Mouse (Mus musculus) ES-Bruce4 (cell line): ENCODE measurements around the gene Jdp2. TPM values are rescaled to one million over a fixed set of nuclear protein-coding genes. Genes with fewer than 3 reads are reported as not detected.

Source experiments
- H3K27ac ChIP-seq: 2 replicates; pipeline ENCODE4 v1.5.1; 2012; ENCODE audit warnings: low read length, inconsistent platforms; ENCODE audit not compliant: insufficient read depth
- H3K27me3 ChIP-seq: 2 replicates; pipeline ENCODE4 v1.6.1; 2012; ENCODE audit warnings: mild to moderate bottlenecking, low read length, inconsistent platforms; ENCODE audit not compliant: control insufficient read depth, poor library complexity, insufficient read depth, severe bottlenecking
- H3K36me3 ChIP-seq: 2 replicates; pipeline ENCODE4 v1.6.1; 2012; ENCODE audit warnings: inconsistent platforms, mild to moderate bottlenecking, low read length, moderate library complexity; ENCODE audit not compliant: control insufficient read depth, poor library complexity, insufficient read depth, severe bottlenecking
- H3K4me1 ChIP-seq: one replicate; pipeline ENCODE4 v1.8.1; 2011; ENCODE audit warnings: low read length; ENCODE audit not compliant: control insufficient read depth, insufficient read depth
- H3K4me3 ChIP-seq: 2 replicates; pipeline ENCODE4 v1.5.1; 2011; ENCODE audit warnings: low read depth, mild to moderate bottlenecking, low read length
- H3K9ac ChIP-seq: 2 replicates; pipeline ENCODE4 v1.6.1; 2012; ENCODE audit warnings: low read depth, mild to moderate bottlenecking, inconsistent platforms; ENCODE audit not compliant: poor library complexity, severe bottlenecking
- H3K9me3 ChIP-seq: replicated peaks from 2 replicates; pipeline ENCODE4 v1.6.1; 2012; ENCODE audit warnings: mild to moderate bottlenecking, low read length, inconsistent platforms; ENCODE audit not compliant: control insufficient read depth, poor library complexity, insufficient read depth, severe bottlenecking
- CTCF ChIP-seq: IDR thresholded peaks from one replicate; pipeline ENCODE4 v1.8.1; 2011; ENCODE audit warnings: low read depth, low read length
- EP300 ChIP-seq: IDR thresholded peaks from 2 replicates; pipeline ENCODE4 v1.6.1; 2011; ENCODE audit warnings: low read depth, low read length; ENCODE audit not compliant: insufficient read depth
- POLR2A ChIP-seq: IDR thresholded peaks from one replicate; pipeline ENCODE4 v1.8.1; 2011; ENCODE audit warnings: low read length; ENCODE audit not compliant: insufficient read depth
- polyA plus RNA-seq: library from polyadenylated mRNA; stranded (reverse); fragments of >200 nt; gene quantifications from 2 replicates; pipeline ENCODE4 v1.2.4, GENCODE M21; 2011; ENCODE audit warnings: low read depth; ENCODE audit not compliant: missing spikeins, insufficient read depth, insufficient read length

The Jdp2 gene
- polyA plus RNA-seq, 1 experiment = 14.0 TPM

- Histone ChIP-seq H3K9ac (no peak overlapping the region), H3K27ac (no peak overlapping the region), H3K4me1 (no peaks in the 10 kb centered on the region), H3K27me3 (no peaks in the 10 kb centered on the region), H3K9me3 (no peaks in the 10 kb centered on the region), H3K36me3 (no peaks in the 10 kb centered on the region), H3K4me3 (no peak overlapping the region)
- TF ChIP-seq CTCF = no peak
- TF ChIP-seq EP300 = no peak
- TF ChIP-seq POLR2A = no peak
These were observed 29.3 kb upstream of the Jdp2 start for GRCm38 (mm10) chr12:85569393-85570157.

GRCm38 (mm10) chr12:85570158-85570540, 28.7 kb upstream of the Jdp2 start:
- no peaks in the 10 kb centered on the region for H3K9me3 ChIP-seq
- TF ChIP-seq CTCF (no peak), EP300 (no peak), POLR2A (no peak)
- no peaks in the 10 kb centered on the region for H3K4me1 ChIP-seq
- no peak overlapping the region for H3K27ac ChIP-seq
- H3K36me3 ChIP-seq = no peaks in the 10 kb centered on the region
- no peak overlapping the region for H3K4me3 ChIP-seq
- no peaks in the 10 kb centered on the region for H3K27me3 ChIP-seq
- no peak overlapping the region for H3K9ac ChIP-seq

DNA sequence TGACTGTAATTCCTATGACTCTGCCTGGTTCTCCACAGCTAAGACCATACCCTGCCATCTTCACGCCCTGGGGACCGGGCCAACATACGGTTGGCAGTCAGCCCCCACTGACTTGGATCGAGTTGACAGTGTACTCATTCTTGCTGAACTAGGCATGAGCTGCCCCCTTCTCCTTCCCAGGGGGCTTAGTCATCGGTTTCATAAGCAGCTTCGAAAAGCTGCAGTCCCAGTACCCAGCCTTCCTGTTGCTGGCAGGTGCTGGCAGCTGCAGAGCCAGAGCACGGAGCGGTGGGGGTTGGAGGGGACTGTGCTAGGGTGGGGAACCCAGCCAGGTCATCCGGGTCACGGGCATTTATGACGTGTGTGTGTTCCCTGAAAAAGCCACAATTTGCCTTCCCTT, 27.5 kb upstream of the Jdp2 start:
- Histone ChIP-seq H3K4me3 (no peak overlapping the region), H3K9ac (no peak overlapping the region), H3K27ac (no peak overlapping the region), H3K27me3 (no peaks in the 10 kb centered on the region), H3K9me3 (no peaks in the 10 kb centered on the region), H3K4me1 (no peaks in the 10 kb centered on the region), H3K36me3 (no peaks in the 10 kb centered on the region)
- TF ChIP-seq EP300 (no peak), CTCF (no peak), POLR2A (no peak)

- H3K4me3 ChIP-seq = peak overlapping the region; percentile 66
- H3K36me3 ChIP-seq = no peaks in the 10 kb centered on the region
- TF ChIP-seq POLR2A (no peak), EP300 (no peak), CTCF (no peak)
- H3K9me3 ChIP-seq = no peaks in the 10 kb centered on the region
- no peak overlapping the region for H3K27ac ChIP-seq
- H3K27me3 ChIP-seq = no peaks in the 10 kb centered on the region
- no peaks in the 10 kb centered on the region for H3K4me1 ChIP-seq
- no peak overlapping the region for H3K9ac ChIP-seq
These were observed 26.8 kb upstream of the Jdp2 start for GRCm38 (mm10) chr12:85572047-85572475.

DNA sequence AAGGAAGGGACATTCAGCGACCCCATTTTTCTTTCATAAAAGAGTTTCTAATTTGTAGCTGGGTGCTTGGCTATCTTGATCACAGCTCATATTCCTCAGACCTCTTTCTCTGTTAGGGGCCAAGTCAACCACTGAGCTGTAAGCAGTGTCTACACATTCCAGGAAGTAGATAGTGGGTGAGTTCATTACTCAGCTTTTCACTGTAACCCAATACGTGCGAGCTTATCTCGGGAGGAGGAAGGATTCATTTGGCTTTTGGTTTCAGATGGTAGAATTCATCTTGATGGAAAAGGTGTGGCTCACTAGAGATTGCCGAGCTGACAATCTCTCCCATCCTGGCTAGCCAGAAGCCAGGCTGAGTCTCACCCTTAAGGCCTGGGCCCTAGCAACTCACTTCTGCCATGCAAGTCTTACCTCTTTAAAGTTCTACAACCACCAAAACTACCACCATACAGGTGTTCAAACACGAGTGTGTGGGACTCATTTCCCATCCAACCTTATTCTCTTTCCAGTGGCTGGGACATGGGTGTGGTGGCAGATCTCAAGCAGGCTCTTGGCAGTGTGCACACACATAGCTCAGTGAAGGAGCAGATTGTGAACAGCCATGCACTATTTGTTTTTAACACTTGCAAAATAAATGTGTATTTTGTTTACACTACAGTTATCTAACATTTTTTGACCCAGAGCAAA, 23.9 kb upstream of the Jdp2 start:
- no peak for TF ChIP-seq EP300
- TF ChIP-seq CTCF = no peak
- no peak for TF ChIP-seq POLR2A
- Histone ChIP-seq H3K4me1 (no peaks in the 10 kb centered on the region), H3K27ac (no peak overlapping the region), H3K36me3 (no peaks in the 10 kb centered on the region), H3K27me3 (no peaks in the 10 kb centered on the region), H3K9me3 (no peaks in the 10 kb centered on the region), H3K4me3 (no peak overlapping the region), H3K9ac (no peak overlapping the region)

GRCm38 (mm10) chr12:85575496-85575840, 23.4 kb upstream of the Jdp2 start:
- no peak overlapping the region for H3K9ac ChIP-seq
- H3K27me3 ChIP-seq = no peaks in the 10 kb centered on the region
- no peaks in the 10 kb centered on the region for H3K9me3 ChIP-seq
- TF ChIP-seq EP300 = no peak
- no peak for TF ChIP-seq CTCF
- no peak for TF ChIP-seq POLR2A
- no peak overlapping the region for H3K4me3 ChIP-seq
- H3K27ac ChIP-seq = no peak overlapping the region
- no peaks in the 10 kb centered on the region for H3K36me3 ChIP-seq
- no peaks in the 10 kb centered on the region for H3K4me1 ChIP-seq
